Mouse (Mus musculus): ENCODE measurements around the gene Phkg1. TPM values are rescaled to one million over a fixed set of nuclear protein-coding genes. Genes with fewer than 3 reads are reported as not detected.
"Not testable (repeated sequence)": the region's sequence is repeated elsewhere in the genome, so short reads cannot be mapped to it uniquely, and the experiment has no call there.

Phkg1 gene
- polyA plus RNA-seq, 1 experiment from 2014 or later: 0.24 TPM

GRCm38 (mm10) chr5:129924820-129925452 lies 26.6 kb upstream of the Phkg1 start:
- peaks cover 2% of the 10 kb centered on the region; the same call in 1 of the 2 replicates for H3K4me1 ChIP-seq
- WGBS: 76% methylated on average over 8 of the region's 8 CpGs
- H3K9ac ChIP-seq: no peak overlapping the region
- H3K27me3 ChIP-seq: no peaks in the 10 kb centered on the region
- H3K27ac ChIP-seq: no peak overlapping the region
- ATAC-seq (ENCODE audit: borderline replicate concordance, extremely low read depth, low FRiP score, low TSS enrichment): no peak
- no peak overlapping the region for H3K4me2 ChIP-seq
- H3K36me3 ChIP-seq: no peaks in the 10 kb centered on the region
- H3K9me3 ChIP-seq: no peaks in the 10 kb centered on the region
- no peak overlapping the region for H3K4me3 ChIP-seq

GRCm38 (mm10) chr5:129921972-129922371 lies 23.6 kb upstream of the Phkg1 start:
- no peak overlapping the region for H3K9ac ChIP-seq
- no peak overlapping the region for H3K4me3 ChIP-seq
- H3K4me2 ChIP-seq: no peak overlapping the region
- 90% methylated on average over 4 of the region's 4 CpGs for WGBS
- no peaks in the 10 kb centered on the region for H3K36me3 ChIP-seq
- H3K9me3 ChIP-seq: no peaks in the 10 kb centered on the region
- no peak for ATAC-seq (ENCODE audit: borderline replicate concordance, extremely low read depth, low FRiP score, low TSS enrichment)
- no peaks in the 10 kb centered on the region for H3K4me1 ChIP-seq
- no peaks in the 10 kb centered on the region for H3K27me3 ChIP-seq
- H3K27ac ChIP-seq: no peak overlapping the region

- H3K9ac ChIP-seq: no peak overlapping the region
- H3K27ac ChIP-seq: no peak overlapping the region
- ATAC-seq (ENCODE audit: borderline replicate concordance, extremely low read depth, low FRiP score, low TSS enrichment): no peak
- H3K4me3 ChIP-seq: no peak overlapping the region
- H3K4me2 ChIP-seq: no peak overlapping the region
- no peaks in the 10 kb centered on the region for H3K27me3 ChIP-seq
- no peaks in the 10 kb centered on the region for H3K36me3 ChIP-seq
- no peaks in the 10 kb centered on the region for H3K9me3 ChIP-seq
- WGBS: 60% methylated on average over 8 of the region's 8 CpGs
- H3K4me1 ChIP-seq: no peaks in the 10 kb centered on the region
These were observed 21.0 kb upstream of the Phkg1 start for GRCm38 (mm10) chr5:129919320-129919719.

GRCm38 (mm10) chr5:129918752-129919151 lies 20.4 kb upstream of the Phkg1 start:
- no peak overlapping the region for H3K27ac ChIP-seq
- no peak overlapping the region for H3K9ac ChIP-seq
- no peak for ATAC-seq (ENCODE audit: borderline replicate concordance, extremely low read depth, low FRiP score, low TSS enrichment)
- no peaks in the 10 kb centered on the region for H3K9me3 ChIP-seq
- no peaks in the 10 kb centered on the region for H3K4me1 ChIP-seq
- no peaks in the 10 kb centered on the region for H3K27me3 ChIP-seq
- H3K36me3 ChIP-seq: no peaks in the 10 kb centered on the region
- H3K4me2 ChIP-seq: no peak overlapping the region
- WGBS: 68% methylated on average over 9 of the region's 9 CpGs
- H3K4me3 ChIP-seq: no peak overlapping the region

GRCm38 (mm10) chr5:129918065-129918651 lies 19.8 kb upstream of the Phkg1 start:
- no peaks in the 10 kb centered on the region for H3K9me3 ChIP-seq
- no peaks in the 10 kb centered on the region for H3K36me3 ChIP-seq
- H3K9ac ChIP-seq: no peak overlapping the region
- H3K27ac ChIP-seq: no peak overlapping the region
- H3K27me3 ChIP-seq: no peaks in the 10 kb centered on the region
- no peak overlapping the region for H3K4me3 ChIP-seq
- 84% methylated on average over 24 of the region's 24 CpGs for WGBS
- no peak overlapping the region for H3K4me2 ChIP-seq
- ATAC-seq (ENCODE audit: borderline replicate concordance, extremely low read depth, low FRiP score, low TSS enrichment): no peak
- no peaks in the 10 kb centered on the region for H3K4me1 ChIP-seq

GRCm38 (mm10) chr5:129915491-129915890 lies 17.1 kb upstream of the Phkg1 start:
- not testable (repeated sequence) for H3K4me3 ChIP-seq; ATAC-seq (ENCODE audit: borderline replicate concordance, extremely low read depth, low FRiP score, low TSS enrichment); H3K4me2 ChIP-seq; H3K9ac ChIP-seq; H3K27me3 ChIP-seq; H3K27ac ChIP-seq; H3K36me3 ChIP-seq; H3K4me1 ChIP-seq; H3K9me3 ChIP-seq
- 78% methylated on average over 11 of the region's 11 CpGs for WGBS

GRCm38 (mm10) chr5:129914024-129914423 lies 15.7 kb upstream of the Phkg1 start:
- Histone ChIP-seq H3K27ac (no peak overlapping the region), H3K9ac (no peak overlapping the region), H3K4me2 (no peak overlapping the region), H3K4me3 (no peak overlapping the region), H3K27me3 (no peaks in the 10 kb centered on the region), H3K36me3 (no peaks in the 10 kb centered on the region), H3K4me1 (0 out of 2 replicates have a peak, but pooled peaks cover 2% of the 10 kb centered on the region), H3K9me3 (no peaks in the 10 kb centered on the region)
- ATAC-seq (ENCODE audit: borderline replicate concordance, extremely low read depth, low FRiP score, low TSS enrichment): 0 out of 2 replicates have a peak, but pooled peaks have one; percentile 39
- 34% methylated on average over 2 of the region's 2 CpGs for WGBS

- 78% methylated on average over 7 of the region's 7 CpGs for WGBS
- ATAC-seq (ENCODE audit: borderline replicate concordance, extremely low read depth, low FRiP score, low TSS enrichment): no peak
- Histone ChIP-seq H3K9ac (no peak overlapping the region), H3K4me3 (no peak overlapping the region), H3K27ac (no peak overlapping the region), H3K36me3 (no peaks in the 10 kb centered on the region), H3K27me3 (no peaks in the 10 kb centered on the region), H3K9me3 (no peaks in the 10 kb centered on the region), H3K4me1 (0 out of 2 replicates have a peak, but pooled peaks cover 6% of the 10 kb centered on the region), H3K4me2 (no peak overlapping the region)
These were observed 11.2 kb upstream of the Phkg1 start for GRCm38 (mm10) chr5:129909591-129909990.

- no peaks in the 10 kb centered on the region for H3K9me3 ChIP-seq
- 0 out of 2 replicates have a peak, but pooled peaks cover 6% of the 10 kb centered on the region for H3K4me1 ChIP-seq
- H3K4me3 ChIP-seq: peak overlapping the region; percentile 66
- WGBS: 64% methylated on average over 9 of the region's 9 CpGs
- H3K36me3 ChIP-seq: no peaks in the 10 kb centered on the region
- peak overlapping the region; percentile 67; the same call in 1 of the 2 replicates for H3K9ac ChIP-seq
- no peak for ATAC-seq (ENCODE audit: borderline replicate concordance, extremely low read depth, low FRiP score, low TSS enrichment)
- no peaks in the 10 kb centered on the region for H3K27me3 ChIP-seq
- H3K4me2 ChIP-seq: peak overlapping the region; percentile 92
- no peak overlapping the region for H3K27ac ChIP-seq
These were observed 10.8 kb upstream of the Phkg1 start for GRCm38 (mm10) chr5:129909147-129909546.

GRCm38 (mm10) chr5:129908242-129908965 lies 10.1 kb upstream of the Phkg1 start, which contains the start of gene Nupr1l:
TSS of gene Nupr1l (plus strand) at chr5:129908540.
- under 1% methylated on average over 63 of the region's 63 CpGs for WGBS
- ATAC-seq (ENCODE audit: borderline replicate concordance, extremely low read depth, low FRiP score, low TSS enrichment): peak; percentile 99
- H3K4me2 ChIP-seq: peak within 1 kb of the TSS; percentile 92
- H3K27me3 ChIP-seq: no peaks in the 10 kb centered on the region
- H3K4me1 ChIP-seq: 0 out of 2 replicates have a peak, but pooled peaks cover 6% of the 10 kb centered on the region
- no peaks in the 10 kb centered on the region for H3K9me3 ChIP-seq
- H3K27ac ChIP-seq: peak within 1 kb of the TSS; percentile 85
- no peaks in the 10 kb centered on the region for H3K36me3 ChIP-seq
- peak within 1 kb of the TSS; percentile 67 for H3K9ac ChIP-seq
- peak within 1 kb of the TSS; percentile 66 for H3K4me3 ChIP-seq

- 26% methylated on average over 4 of the region's 4 CpGs for WGBS
- no peak overlapping the region for H3K27ac ChIP-seq
- no peak for ATAC-seq (ENCODE audit: borderline replicate concordance, extremely low read depth, low FRiP score, low TSS enrichment)
These were observed 9.4 kb upstream of the Phkg1 start for GRCm38 (mm10) chr5:129907775-129908174.

More at GRCm38 (mm10) chr5:129907775-129908174, 9.4 kb upstream of the Phkg1 start:
- H3K9me3 ChIP-seq: no peaks in the 10 kb centered on the region
- H3K4me2 ChIP-seq: peak overlapping the region; percentile 92
- peak overlapping the region; percentile 66 for H3K4me3 ChIP-seq
- no peaks in the 10 kb centered on the region; the same call in 1 of the 2 replicates for H3K36me3 ChIP-seq
- H3K9ac ChIP-seq: peak overlapping the region; percentile 29
- H3K4me1 ChIP-seq: 0 out of 2 replicates have a peak, but pooled peaks cover 6% of the 10 kb centered on the region
- H3K27me3 ChIP-seq: no peaks in the 10 kb centered on the region
